Mouse (Mus musculus) liver, embryonic 15.5 days (tissue): Measurements from ENCODE around the gene Cracr2a. TPM values are rescaled to one million over a fixed set of nuclear protein-coding genes. Genes with fewer than 3 reads are reported as not detected.

Experiments
- ATAC-seq: fragments of 200-750 bp; cut with Nextera tagmentation; 2 replicates; pipeline ENCODE4 v1.8.0; 2017; ENCODE audit warnings: moderate number of reproducible peaks, mild to moderate bottlenecking, moderate library complexity; ENCODE audit not compliant: insufficient read depth
- H3K27ac ChIP-seq: fragments of 300-500 bp; sonication (generic); replicated peaks from 2 replicates; pipeline ENCODE4 v1.5.1; 2015; ENCODE audit warnings: mild to moderate bottlenecking, inconsistent platforms
- H3K27me3 ChIP-seq: fragments of 300-500 bp; sonication (generic); 2 replicates; pipeline ENCODE4 v1.6.1; 2015; ENCODE audit warnings: mild to moderate bottlenecking, inconsistent platforms
- H3K36me3 ChIP-seq: fragments of 300-500 bp; sonication (generic); replicated peaks from 2 replicates; pipeline ENCODE4 v1.6.1; 2015; ENCODE audit warnings: moderate library complexity, mild to moderate bottlenecking, inconsistent platforms
- H3K4me1 ChIP-seq: fragments of 300-500 bp; sonication (generic); replicated peaks from 2 replicates; pipeline ENCODE4 v1.6.1; 2015; ENCODE audit warnings: inconsistent platforms
- H3K4me2 ChIP-seq: fragments of 300-500 bp; sonication (generic); 2 replicates; pipeline ENCODE4 v1.6.1; 2015; ENCODE audit warnings: moderate library complexity, mild to moderate bottlenecking, inconsistent platforms
- H3K4me3 ChIP-seq: fragments of 300-500 bp; sonication (generic); replicated peaks from 2 replicates; pipeline ENCODE4 v1.5.1; 2015; ENCODE audit warnings: mild to moderate bottlenecking, inconsistent platforms
- H3K9ac ChIP-seq: fragments of 300-500 bp; sonication (generic); 2 replicates; pipeline ENCODE4 v1.6.1; 2015; ENCODE audit warnings: moderate library complexity, mild to moderate bottlenecking, inconsistent platforms
- H3K9me3 ChIP-seq: fragments of 300-500 bp; sonication (generic); replicated peaks from 2 replicates; pipeline ENCODE4 v1.6.1; 2016; ENCODE audit warnings: inconsistent platforms
- WGBS: fragments of 180-500 bp; shearing (Covaris S2); methylation state at CpG from one replicate; pipeline ENCODE4 v1.1.7; 2015; ENCODE audit warnings: mixed read lengths; ENCODE audit not compliant: insufficient replicate concordance; 5-methylcytosine and 5-hydroxymethylcytosine counted together
- polyA plus RNA-seq: library from polyadenylated mRNA; unstranded; fragments of >200 nt; fragmentation: Nextera tagmentation; extraction: Ambion mirVana; gene quantifications from 2 replicates; pipeline ENCODE4 v1.2.1, GENCODE M21; 2015

Cracr2a gene
- polyA plus RNA-seq, 1 experiment from 2014 or later, result 0.97 TPM

DNA sequence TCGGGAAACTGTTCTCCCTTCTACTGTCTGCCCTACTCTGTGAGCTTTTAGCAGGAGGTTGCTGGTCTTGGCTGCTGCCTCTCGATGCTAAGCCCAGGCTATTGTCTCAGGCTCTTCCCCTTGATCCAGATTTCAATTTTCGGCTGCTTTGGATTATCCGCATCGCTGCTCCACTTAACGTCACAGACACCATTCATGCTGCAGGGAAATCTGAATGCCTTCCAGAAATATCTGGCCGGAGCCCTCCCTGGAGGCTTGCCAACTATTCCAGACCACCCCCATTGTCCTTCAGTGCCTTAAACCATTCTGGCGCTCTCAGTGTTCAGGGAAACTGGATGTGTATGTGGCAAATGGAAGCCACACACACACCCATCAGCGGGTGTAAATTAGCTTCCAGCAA, 66.3 kb downstream of the Cracr2a start:
- Histone ChIP-seq H3K4me2 (no peak overlapping the region), H3K9ac (no peak overlapping the region), H3K27me3 (no peaks in the 10 kb centered on the region), H3K27ac (no peak overlapping the region), H3K4me1 (no peaks in the 10 kb centered on the region), H3K4me3 (no peak overlapping the region), H3K9me3 (no peaks in the 10 kb centered on the region), H3K36me3 (no peaks in the 10 kb centered on the region)
- WGBS, result 70% methylated on average over 9 of the region's 9 CpGs
- ATAC-seq, result no peak

DNA sequence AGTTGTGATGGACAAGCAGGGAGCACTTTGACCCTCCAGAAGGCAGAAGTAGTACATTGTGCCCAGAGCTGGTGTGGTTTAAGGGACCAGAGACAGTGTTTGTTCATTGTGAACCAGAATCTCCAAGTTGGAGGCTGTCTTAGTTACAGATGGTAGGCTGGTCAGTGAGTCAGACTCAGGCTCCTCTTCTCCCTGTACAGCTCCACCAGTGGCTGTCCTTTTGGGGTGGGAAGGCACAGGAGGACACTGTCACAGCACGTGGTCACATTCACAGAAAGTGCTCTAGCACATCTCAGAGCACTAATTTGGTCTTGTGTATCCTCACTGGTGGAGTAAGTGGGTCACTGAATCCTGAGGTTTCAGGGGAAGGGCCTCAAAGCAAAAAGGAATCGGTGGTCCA, 68.1 kb downstream of the Cracr2a start:
- Histone ChIP-seq H3K9me3 (no peaks in the 10 kb centered on the region), H3K4me2 (no peak overlapping the region), H3K4me3 (no peak overlapping the region), H3K4me1 (no peaks in the 10 kb centered on the region), H3K27me3 (no peaks in the 10 kb centered on the region), H3K9ac (no peak overlapping the region), H3K27ac (no peak overlapping the region), H3K36me3 (no peaks in the 10 kb centered on the region)
- 49% methylated on average over 2 of the region's 2 CpGs for WGBS
- no peak for ATAC-seq

DNA sequence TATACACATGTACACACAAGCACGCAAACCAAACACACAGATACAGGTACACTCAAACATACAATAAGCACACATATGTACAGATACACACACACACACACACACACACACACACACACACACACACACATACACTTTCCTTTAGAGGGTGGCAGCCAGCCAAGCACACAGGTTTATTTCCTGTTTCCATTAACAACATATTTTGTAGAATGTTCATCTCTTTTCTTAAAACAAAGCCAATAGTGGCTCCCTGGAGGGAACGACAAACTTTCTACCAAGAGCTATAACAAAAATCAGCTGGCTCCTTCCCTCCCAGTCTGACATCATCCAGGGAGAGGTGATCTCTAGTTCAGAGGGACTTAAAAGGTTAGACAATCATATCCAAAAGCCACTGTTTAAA, 73.7 kb downstream of the Cracr2a start:
- H3K9ac ChIP-seq, result no peak overlapping the region
- no peak overlapping the region for H3K4me3 ChIP-seq
- H3K36me3 ChIP-seq, result no peaks in the 10 kb centered on the region
- no peaks in the 10 kb centered on the region for H3K9me3 ChIP-seq
- no peak overlapping the region for H3K27ac ChIP-seq
- H3K27me3 ChIP-seq, result no peaks in the 10 kb centered on the region; the same call in 1 of the 2 replicates
- no peaks in the 10 kb centered on the region for H3K4me1 ChIP-seq
- ATAC-seq, result no peak
- no peak overlapping the region for H3K4me2 ChIP-seq
- 71% methylated on average over 2 of the region's 2 CpGs for WGBS

DNA sequence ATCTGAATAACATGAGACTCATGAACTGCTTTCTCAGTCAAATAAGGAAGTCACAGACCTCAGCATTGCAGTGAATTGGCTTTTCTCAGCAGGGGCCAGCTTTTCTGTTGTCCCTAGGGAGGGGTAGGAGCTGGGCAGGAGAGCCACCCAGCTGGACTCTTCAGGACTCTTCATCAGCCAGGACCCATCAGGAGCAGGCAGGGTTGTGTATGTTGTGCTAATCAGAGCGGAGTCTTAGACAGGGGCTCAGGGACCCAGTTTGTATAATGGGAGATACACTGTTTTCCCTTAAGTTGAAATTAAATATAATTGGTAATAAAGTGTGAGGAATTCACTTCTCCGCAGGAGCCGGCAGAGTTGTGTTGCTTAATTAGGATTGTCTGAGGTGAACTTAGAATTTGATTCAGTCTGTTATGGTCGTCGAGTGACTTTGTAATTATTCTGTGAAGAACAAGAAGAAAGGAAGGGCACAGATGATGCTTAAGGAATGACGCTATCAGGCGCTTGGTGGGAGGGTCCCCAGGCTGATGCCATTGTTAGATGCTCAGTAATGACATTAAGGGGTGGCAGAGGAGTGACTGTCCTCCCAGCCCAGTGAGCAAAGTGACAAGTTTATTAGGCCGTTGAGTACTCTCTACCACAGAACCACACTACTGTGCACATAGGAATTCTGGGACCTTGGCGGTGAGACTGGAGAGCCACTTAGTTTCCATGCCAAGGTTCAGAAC, 74.5 kb downstream of the Cracr2a start:
- ATAC-seq, result no peak
- H3K9ac ChIP-seq, result no peak overlapping the region
- H3K9me3 ChIP-seq, result no peaks in the 10 kb centered on the region
- H3K27me3 ChIP-seq, result no peaks in the 10 kb centered on the region; the same call in 1 of the 2 replicates
- no peaks in the 10 kb centered on the region for H3K36me3 ChIP-seq
- H3K4me1 ChIP-seq, result no peaks in the 10 kb centered on the region
- no peak overlapping the region for H3K4me3 ChIP-seq
- 71% methylated on average over 9 of the region's 9 CpGs for WGBS
- H3K27ac ChIP-seq, result no peak overlapping the region
- H3K4me2 ChIP-seq, result no peak overlapping the region

DNA sequence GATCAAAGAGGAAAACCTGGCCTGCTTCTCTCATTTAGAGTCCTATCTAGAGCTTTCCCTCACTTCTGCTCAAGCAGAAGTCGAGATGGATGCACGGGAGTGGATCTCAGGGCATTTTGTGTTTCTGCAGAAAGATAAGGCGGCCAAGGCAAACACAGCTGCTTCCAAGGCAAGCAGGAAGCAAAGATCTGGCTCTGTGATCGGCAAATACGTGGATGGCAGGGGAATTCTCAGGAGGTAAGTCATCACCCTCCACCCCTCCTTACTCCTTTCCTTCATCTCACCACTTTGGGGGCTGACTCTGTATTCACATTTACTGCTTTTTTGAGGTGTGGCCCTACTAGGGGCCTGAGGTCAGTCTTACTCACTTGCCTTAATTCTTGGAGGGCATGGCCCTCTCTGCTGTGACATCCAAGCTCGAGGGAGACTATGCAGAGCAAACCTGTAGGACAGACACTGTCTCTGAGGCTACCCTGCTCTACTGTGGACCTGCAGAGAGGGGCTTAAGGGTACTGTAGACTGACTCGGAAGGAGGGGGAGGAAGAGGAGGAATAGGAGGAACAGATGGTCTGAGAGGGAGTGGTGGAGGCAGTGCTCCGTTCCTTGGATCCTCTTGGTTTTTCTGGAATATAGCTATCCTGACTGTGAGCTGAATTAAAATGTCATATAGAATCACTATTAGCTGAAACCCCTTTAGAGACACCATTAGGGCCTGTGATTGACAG, 80.1 kb downstream of the Cracr2a start:
- H3K4me2 ChIP-seq, result no peak overlapping the region
- WGBS, result 50% methylated on average over 8 of the region's 8 CpGs
- no peak overlapping the region for H3K9ac ChIP-seq
- no peaks in the 10 kb centered on the region for H3K4me1 ChIP-seq
- no peaks in the 10 kb centered on the region; the same call in 1 of the 2 replicates for H3K27me3 ChIP-seq
- H3K9me3 ChIP-seq, result no peaks in the 10 kb centered on the region
- H3K4me3 ChIP-seq, result no peak overlapping the region
- ATAC-seq, result no peak
- H3K27ac ChIP-seq, result no peak overlapping the region
- H3K36me3 ChIP-seq, result no peaks in the 10 kb centered on the region

DNA sequence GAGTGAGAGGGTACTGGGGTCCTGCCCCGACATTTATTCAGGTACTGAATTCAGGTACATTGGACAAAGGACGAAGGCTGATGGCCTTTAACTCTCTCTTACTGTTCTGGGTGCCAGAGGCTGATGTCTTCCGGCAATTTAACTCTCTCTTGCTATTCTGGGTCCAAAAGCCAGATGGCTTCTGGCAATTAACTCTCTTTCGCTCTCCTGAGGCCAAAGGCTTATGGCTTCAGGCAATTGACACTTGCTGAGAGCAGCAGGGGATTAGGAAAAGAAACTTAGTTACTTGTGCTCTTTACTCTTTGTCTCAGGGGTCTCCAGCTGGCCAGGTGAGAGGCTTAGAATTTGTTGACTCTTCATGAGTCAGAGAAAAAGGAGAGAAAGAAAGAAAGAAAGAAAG, 94.8 kb downstream of the Cracr2a start:
- ATAC-seq, result no peak
- 56% methylated on average over 4 of the region's 4 CpGs for WGBS
- H3K27ac ChIP-seq, result no peak overlapping the region
- no peak overlapping the region for H3K4me2 ChIP-seq
- H3K4me3 ChIP-seq, result no peak overlapping the region
- H3K9ac ChIP-seq, result no peak overlapping the region
- H3K36me3 ChIP-seq, result no peaks in the 10 kb centered on the region
- H3K27me3 ChIP-seq, result no peaks in the 10 kb centered on the region
- H3K9me3 ChIP-seq, result no peaks in the 10 kb centered on the region
- H3K4me1 ChIP-seq, result no peaks in the 10 kb centered on the region

DNA sequence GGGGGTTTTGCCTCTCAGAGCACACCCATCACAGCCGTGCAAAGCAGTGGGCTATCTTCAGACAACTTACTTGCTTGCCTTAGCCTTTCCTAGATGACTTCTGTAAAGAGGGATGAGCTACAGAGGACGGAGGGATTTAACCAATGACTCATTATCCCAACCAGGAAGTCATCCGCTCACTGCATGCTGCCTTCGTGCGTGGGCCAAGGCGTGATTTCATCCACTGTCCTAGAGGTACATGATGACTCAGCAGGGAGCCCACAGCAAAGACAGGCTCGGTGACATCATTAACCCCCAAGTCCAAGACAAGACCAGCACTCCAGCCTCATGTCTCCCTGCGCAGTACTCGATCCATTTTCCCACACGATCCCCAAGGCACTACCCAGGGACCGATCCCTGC, 96.0 kb downstream of the Cracr2a start:
- H3K27me3 ChIP-seq, result no peaks in the 10 kb centered on the region
- H3K27ac ChIP-seq, result no peak overlapping the region
- no peak overlapping the region for H3K4me3 ChIP-seq
- H3K9ac ChIP-seq, result no peak overlapping the region
- no peak for ATAC-seq
- H3K9me3 ChIP-seq, result no peaks in the 10 kb centered on the region
- no peak overlapping the region for H3K4me2 ChIP-seq
- 78% methylated on average over 11 of the region's 11 CpGs for WGBS
- H3K36me3 ChIP-seq, result no peaks in the 10 kb centered on the region
- no peaks in the 10 kb centered on the region for H3K4me1 ChIP-seq

DNA sequence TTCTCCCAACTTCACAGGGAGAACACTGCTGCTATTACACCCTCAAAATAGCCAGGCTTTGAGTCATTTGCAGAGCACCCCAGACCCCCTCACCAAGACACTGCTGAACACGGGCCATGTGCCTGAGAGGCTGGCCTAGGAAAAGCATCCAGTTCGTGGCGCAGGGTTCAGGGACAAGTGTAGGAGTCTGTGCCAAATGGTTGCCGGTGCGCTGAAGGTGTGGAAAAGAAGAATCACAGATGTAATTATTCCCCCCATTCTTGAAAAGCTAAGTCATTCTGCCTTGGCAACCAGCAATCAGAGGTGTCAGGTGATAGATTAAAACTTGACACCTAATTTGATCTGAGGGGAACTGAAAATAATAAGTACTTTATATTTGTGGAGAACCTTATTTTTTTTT, 98.3 kb downstream of the Cracr2a start:
- Histone ChIP-seq H3K27ac (no peak overlapping the region), H3K9me3 (no peaks in the 10 kb centered on the region), H3K9ac (no peak overlapping the region), H3K27me3 (no peaks in the 10 kb centered on the region), H3K4me2 (no peak overlapping the region), H3K36me3 (no peaks in the 10 kb centered on the region), H3K4me3 (no peak overlapping the region), H3K4me1 (no peaks in the 10 kb centered on the region)
- ATAC-seq, result no peak
- 72% methylated on average over 5 of the region's 5 CpGs for whole genome bisulfite sequencing

DNA sequence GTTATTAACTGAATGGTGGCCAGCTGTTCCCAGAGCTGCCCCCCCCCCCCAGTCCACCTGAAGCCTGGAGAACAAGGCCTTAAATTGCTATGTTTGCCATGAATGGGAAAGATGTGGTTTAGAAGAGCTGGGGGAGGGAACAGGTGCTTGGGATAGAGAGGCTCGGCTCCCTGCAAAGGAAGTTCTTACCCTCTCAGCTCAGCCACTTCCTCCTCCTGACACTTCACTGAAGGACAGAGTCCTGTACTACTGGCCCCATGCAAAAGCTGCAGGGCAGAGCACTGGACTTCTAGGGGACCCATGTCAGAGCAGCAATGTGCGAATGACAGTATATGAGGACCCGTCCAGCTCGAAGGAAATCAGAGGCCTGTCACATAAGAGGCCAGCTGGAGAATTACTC, 98.8 kb downstream of the Cracr2a start:
- no peaks in the 10 kb centered on the region for H3K9me3 ChIP-seq
- no peak overlapping the region for H3K27ac ChIP-seq
- no peaks in the 10 kb centered on the region for H3K36me3 ChIP-seq
- no peak overlapping the region for H3K4me3 ChIP-seq
- H3K27me3 ChIP-seq, result no peaks in the 10 kb centered on the region
- H3K4me1 ChIP-seq, result no peaks in the 10 kb centered on the region
- no peak for ATAC-seq
- H3K4me2 ChIP-seq, result no peak overlapping the region
- no peak overlapping the region for H3K9ac ChIP-seq
- 66% methylated on average over 4 of the region's 4 CpGs for WGBS

DNA sequence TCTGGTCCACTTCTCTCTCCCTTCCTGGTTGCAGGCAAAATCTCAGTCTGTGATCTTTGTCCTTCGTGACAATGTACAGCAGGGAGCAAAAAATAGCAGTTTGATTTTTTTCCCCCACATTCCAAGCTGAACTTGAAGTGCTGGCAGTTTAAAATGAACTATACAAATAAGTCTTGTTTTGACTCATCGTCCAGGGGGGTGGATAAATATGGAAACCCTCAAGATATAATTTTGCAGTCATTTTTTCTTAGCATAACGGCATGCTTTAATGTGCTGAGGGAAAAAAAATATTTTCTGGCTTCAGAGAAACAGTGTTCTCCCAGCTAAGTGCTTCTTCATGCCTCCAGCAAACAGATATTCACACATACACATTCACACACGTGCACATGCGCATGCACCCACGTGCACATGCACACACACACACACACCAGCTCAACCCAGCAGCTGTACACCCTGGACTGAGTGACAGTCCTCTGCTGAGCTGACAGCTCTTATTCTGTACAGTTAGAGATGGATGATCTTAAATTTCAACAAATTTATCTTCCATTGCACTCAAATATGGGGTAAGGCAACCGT, 100.7 kb downstream of the Cracr2a start:
- no peak for ATAC-seq
- Histone ChIP-seq H3K4me2 (no peak overlapping the region), H3K27ac (no peak overlapping the region), H3K9ac (no peak overlapping the region), H3K4me3 (no peak overlapping the region), H3K4me1 (no peaks in the 10 kb centered on the region), H3K9me3 (no peaks in the 10 kb centered on the region), H3K36me3 (no peaks in the 10 kb centered on the region), H3K27me3 (no peaks in the 10 kb centered on the region)
- 66% methylated on average over 7 of the region's 7 CpGs for WGBS

DNA sequence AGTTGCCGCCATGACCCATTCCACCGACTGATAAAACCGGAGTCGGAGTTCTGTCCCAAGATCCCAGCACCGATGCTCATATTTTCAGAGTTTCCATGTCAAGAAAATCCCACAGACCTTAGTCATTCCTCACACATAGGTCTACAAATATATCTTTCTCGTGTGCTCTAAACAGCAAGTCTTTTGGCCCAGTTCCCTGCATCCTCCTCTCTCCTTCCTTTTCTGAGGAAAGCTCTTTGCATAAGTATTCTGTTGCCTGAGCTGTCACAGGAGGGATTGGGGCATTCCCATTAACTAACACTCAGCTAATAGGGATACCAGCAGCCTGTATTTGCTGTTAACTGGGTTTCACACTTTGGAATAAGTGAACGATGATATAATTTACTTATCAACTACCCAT, 102.1 kb downstream of the Cracr2a start:
- 66% methylated on average over 7 of the region's 7 CpGs for WGBS
- Histone ChIP-seq H3K27ac (no peak overlapping the region), H3K9ac (no peak overlapping the region), H3K36me3 (no peaks in the 10 kb centered on the region), H3K4me1 (no peaks in the 10 kb centered on the region), H3K4me2 (no peak overlapping the region), H3K27me3 (no peaks in the 10 kb centered on the region), H3K9me3 (no peaks in the 10 kb centered on the region), H3K4me3 (no peak overlapping the region)
- no peak for ATAC-seq
